Mouse (Mus musculus) heart, adult 2 months (tissue): ENCODE measurements around the gene Tada3.

Source experiments
- CTCF ChIP-seq: fragments of 200-600 bp; IDR thresholded peaks from 2 replicates; pipeline ENCODE4 v1.8.1; 2022; ENCODE audit warnings: antibody characterized with exemption, mild to moderate bottlenecking, moderate library complexity
- POLR2A ChIP-seq: fragments of 200-500 bp; IDR thresholded peaks from 2 replicates; pipeline ENCODE4 v1.6.1; 2011; ENCODE audit warnings: mild to moderate bottlenecking, low read depth, low read length, control low read depth; ENCODE audit not compliant: insufficient read depth

DNA sequence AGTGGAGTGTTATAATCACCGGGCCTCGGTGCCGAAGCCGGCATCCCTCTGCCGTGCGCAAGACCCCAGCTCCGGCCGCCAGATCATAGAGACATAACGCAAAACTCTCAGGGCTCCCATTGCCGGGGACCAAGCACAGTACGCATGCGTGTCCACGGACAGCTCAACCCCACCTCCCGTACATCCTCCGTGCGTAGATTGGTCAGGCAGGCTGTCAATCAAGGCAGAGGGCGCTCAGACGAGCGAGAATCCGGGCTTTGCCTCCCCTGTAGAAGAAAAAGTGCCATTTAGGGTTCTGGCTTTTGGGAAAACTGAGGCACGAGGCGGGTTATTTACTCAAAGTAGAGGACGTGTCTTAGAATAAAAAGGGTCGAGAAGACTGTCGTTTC is 41.5 kb upstream of the Tada3 start, which contains the start of gene Rpusd3:
- TF ChIP-seq CTCF (no peak), POLR2A (peak; percentile 93)
